Mouse (Mus musculus): ENCODE data around the gene Ahr.

Gene Ahr

GRCm38 (mm10) chr12:35501476-35501875 is 33.4 kb downstream of the Ahr start:
- no peak for DNase-seq (ENCODE audit: low spot score)

DNA sequence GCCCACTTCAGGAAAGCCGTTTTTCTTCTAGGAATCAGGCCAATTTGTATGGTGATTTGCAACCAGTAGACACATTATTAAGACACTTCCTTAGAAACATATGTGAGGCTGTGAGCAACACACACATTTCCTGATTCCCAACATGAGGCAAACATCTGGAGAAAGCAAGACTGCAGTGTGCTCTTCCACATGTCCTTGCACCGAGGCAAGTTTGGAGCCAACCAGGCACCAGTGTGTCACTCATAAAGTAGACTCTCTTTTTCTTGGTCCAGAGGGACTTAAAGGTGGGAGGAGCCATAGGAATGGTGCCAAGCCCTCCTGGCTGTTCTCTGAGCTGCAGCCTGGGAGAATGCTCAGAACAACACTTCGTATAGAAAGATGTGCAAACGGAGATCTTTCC is 39.6 kb downstream of the Ahr start:
- no peak for DNase-seq (ENCODE audit: low spot score)

- no peak for DNase-seq (ENCODE audit: low spot score)
These were observed 54.1 kb downstream of the Ahr start for GRCm38 (mm10) chr12:35480764-35481163.

DNA sequence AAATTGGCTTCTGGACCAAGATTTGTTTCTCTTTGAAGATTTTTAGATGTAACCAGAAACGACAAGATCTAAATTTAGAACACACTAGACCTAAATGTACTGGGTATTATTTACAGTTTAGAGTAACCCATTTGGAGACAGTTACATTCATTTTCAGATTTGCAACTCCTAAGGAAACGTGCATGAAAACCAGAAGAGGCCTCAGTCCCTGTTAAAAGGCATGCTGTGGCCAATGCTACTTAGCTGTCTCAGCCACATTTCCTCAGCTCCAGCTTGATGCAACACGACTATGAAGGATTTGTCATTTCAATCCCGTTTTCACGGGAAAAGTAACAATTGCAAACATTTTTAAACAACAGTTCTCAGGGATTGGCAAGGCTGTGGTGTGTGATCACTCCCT is 55.9 kb downstream of the Ahr start:
- DNase-seq (ENCODE audit: low spot score), result no peak

- no peak for DNase-seq (ENCODE audit: low spot score)
These were observed 71.4 kb downstream of the Ahr start for GRCm38 (mm10) chr12:35463457-35463856.

- no peak for DNase-seq (ENCODE audit: low spot score)
These were observed 72.2 kb downstream of the Ahr start for GRCm38 (mm10) chr12:35462667-35463066.

GRCm38 (mm10) chr12:35459662-35460061 is 75.2 kb downstream of the Ahr start:
- no peak for DNase-seq (ENCODE audit: low spot score)

Measured in ovary, adult 18-20 months (tissue).